Mouse (Mus musculus): Measurements from ENCODE around the gene Smap2.

- no peak for TF ChIP-seq CTCF (IDR thresholded peaks at IDR 0.05; ENCODE audit: insufficient read depth, low read length)
- TF ChIP-seq POLR2A (IDR thresholded peaks at IDR 0.05; ENCODE audit: borderline replicate concordance, extremely low read depth, low read depth, low read length): no peak
Measured at GRCm38 (mm10) chr4:120955586-120955985, 61.5 kb downstream of the Smap2 start.
